Mouse (Mus musculus): ENCODE results near the gene E2f6. TPM values are rescaled to one million over a fixed set of nuclear protein-coding genes. Genes with fewer than 3 reads are reported as not detected.

E2f6 gene
- polyA plus RNA-seq, 1 experiment from 2014 or later: 38.4 TPM

DNA sequence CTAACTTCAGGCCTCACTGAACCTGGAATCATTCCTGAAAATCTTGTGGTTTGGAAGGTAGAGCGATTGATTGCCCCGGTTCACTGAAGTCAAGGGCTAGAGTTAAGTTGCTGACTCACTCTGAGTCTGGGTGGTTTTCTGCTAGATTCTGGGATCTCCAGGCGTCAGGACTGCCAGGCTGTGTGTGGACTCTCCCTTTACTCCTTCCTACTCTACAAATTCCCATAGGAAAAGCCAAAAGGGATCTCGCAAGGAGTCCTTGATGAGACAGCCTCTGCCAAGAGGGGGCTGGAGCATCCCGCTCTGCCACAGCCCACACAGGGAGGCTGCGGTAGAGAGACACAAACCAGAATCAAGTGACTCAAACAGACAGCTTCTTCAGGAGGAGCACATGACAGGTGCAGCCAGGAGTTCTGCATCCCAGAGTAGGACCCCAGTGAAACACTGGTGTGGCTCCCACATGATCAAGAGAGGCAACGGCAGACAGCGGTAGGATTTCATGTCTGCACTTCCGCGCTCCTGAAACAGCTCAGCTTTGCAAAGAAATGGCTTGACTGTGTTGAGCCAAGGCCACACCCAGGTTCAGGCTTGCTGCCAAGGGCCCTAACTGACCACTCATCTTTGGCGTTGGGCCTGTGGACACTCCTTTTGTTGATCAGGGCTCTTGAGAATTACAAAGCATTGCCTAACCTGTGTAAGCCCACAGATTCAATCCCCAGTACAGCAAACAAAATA lies 42.8 kb downstream of the E2f6 start:
- Histone ChIP-seq H3K9me3 (no peaks in the 10 kb centered on the region), H3K27me3 (no peaks in the 10 kb centered on the region), H3K4me3 (no peak overlapping the region), H3K36me3 (no peaks in the 10 kb centered on the region), H3K4me2 (peak overlapping the region; percentile 3; the same call in 1 of the 2 replicates), H3K27ac (no peak overlapping the region), H3K9ac (no peak overlapping the region), H3K4me1 (peaks cover 19% of the 10 kb centered on the region)
- WGBS: 59% methylated on average over 11 of the region's 11 CpGs
- peak; percentile 41; the same call in 1 of the 2 replicates for ATAC-seq (ENCODE audit: borderline replicate concordance, extremely low read depth, low FRiP score, low TSS enrichment)

- 34% methylated on average over 6 of the region's 6 CpGs for WGBS
- Histone ChIP-seq H3K4me2 (no peak overlapping the region), H3K9ac (no peak overlapping the region), H3K9me3 (no peaks in the 10 kb centered on the region), H3K4me3 (no peak overlapping the region), H3K27ac (no peak overlapping the region), H3K4me1 (peaks cover 15% of the 10 kb centered on the region), H3K27me3 (no peaks in the 10 kb centered on the region), H3K36me3 (no peaks in the 10 kb centered on the region)
- ATAC-seq (ENCODE audit: borderline replicate concordance, extremely low read depth, low FRiP score, low TSS enrichment): peak; percentile 64; the same call in 1 of the 2 replicates
Observed at GRCm38 (mm10) chr12:16855632-16856305, 45.0 kb downstream of the E2f6 start.

DNA sequence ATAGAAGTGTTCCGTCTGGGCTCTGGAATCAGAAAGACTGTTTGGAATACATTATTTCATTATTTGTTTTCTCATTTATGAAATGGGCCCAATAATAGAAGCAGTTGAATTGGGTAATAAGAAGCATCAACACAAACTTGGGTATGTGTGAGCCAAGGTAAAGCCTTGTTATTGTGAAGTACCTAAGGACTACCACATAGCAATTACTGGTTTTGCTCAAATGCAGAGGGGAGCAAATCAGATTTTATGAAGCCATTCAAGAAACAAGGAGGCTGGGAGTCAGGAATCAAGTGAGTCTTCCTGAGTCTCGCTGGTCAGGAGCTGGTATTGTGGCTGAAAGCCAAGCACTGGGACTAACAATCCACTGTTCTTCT lies 45.5 kb downstream of the E2f6 start:
- Histone ChIP-seq H3K9ac (no peak overlapping the region), H3K4me3 (no peak overlapping the region), H3K4me2 (no peak overlapping the region), H3K9me3 (no peaks in the 10 kb centered on the region), H3K36me3 (no peaks in the 10 kb centered on the region), H3K27me3 (no peaks in the 10 kb centered on the region), H3K27ac (no peak overlapping the region), H3K4me1 (peaks cover 10% of the 10 kb centered on the region)
- ATAC-seq (ENCODE audit: borderline replicate concordance, extremely low read depth, low FRiP score, low TSS enrichment): no peak
- 62% methylated on average over 2 of the region's 2 CpGs for WGBS

DNA sequence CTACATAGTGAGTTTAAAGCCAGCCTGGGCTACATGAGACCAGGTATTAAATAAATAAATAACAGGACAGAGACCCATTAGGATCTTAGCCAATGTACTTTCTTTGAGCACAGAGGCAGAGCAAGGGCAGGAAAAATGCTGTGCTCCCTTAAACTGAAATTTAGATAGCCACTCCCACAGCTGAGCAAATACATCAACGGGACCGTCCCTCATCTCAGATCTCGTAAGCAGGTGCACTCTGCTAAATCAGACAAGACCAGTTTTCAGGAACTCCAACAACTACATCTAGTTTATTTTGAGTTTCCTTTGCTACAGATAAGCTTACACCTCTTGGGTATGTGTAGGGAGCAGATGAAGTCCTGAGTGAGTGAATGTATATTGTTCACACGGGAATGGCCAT lies 47.3 kb downstream of the E2f6 start:
- peaks cover 10% of the 10 kb centered on the region for H3K4me1 ChIP-seq
- no peak overlapping the region for H3K4me3 ChIP-seq
- no peaks in the 10 kb centered on the region for H3K9me3 ChIP-seq
- H3K4me2 ChIP-seq: no peak overlapping the region
- WGBS: 34% methylated on average over 4 of the region's 4 CpGs
- H3K9ac ChIP-seq: no peak overlapping the region
- ATAC-seq (ENCODE audit: borderline replicate concordance, extremely low read depth, low FRiP score, low TSS enrichment): no peak
- H3K36me3 ChIP-seq: no peaks in the 10 kb centered on the region
- no peaks in the 10 kb centered on the region for H3K27me3 ChIP-seq
- no peak overlapping the region for H3K27ac ChIP-seq

GRCm38 (mm10) chr12:16859781-16860180 lies 49.0 kb downstream of the E2f6 start:
- no peaks in the 10 kb centered on the region for H3K27me3 ChIP-seq
- no peak overlapping the region for H3K9ac ChIP-seq
- H3K27ac ChIP-seq: no peak overlapping the region
- H3K4me1 ChIP-seq: no peaks in the 10 kb centered on the region
- no peak overlapping the region for H3K4me2 ChIP-seq
- no peak overlapping the region for H3K4me3 ChIP-seq
- ATAC-seq (ENCODE audit: borderline replicate concordance, extremely low read depth, low FRiP score, low TSS enrichment): no peak
- H3K9me3 ChIP-seq: no peaks in the 10 kb centered on the region
- no peaks in the 10 kb centered on the region for H3K36me3 ChIP-seq
- 74% methylated on average over 2 of the region's 2 CpGs for WGBS

DNA sequence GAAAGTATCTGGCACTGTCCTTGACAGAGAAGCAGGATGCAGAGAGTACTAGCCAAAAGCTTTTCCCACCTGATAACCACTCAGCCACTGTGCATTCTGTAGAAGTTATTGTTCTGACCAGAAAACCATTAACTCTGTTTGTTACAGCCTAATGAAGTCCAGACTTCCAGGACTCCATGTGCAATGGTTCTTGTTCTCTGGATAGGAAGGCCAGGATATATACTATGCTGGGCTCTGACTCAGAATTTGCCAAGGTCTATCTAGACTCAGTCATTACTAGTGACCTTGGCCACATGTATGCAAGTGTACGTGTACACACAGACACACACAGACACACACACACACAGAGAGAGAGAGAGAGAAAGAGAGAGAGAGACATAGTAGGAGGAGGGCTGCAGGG lies 49.8 kb downstream of the E2f6 start:
- no peak overlapping the region for H3K4me3 ChIP-seq
- no peak overlapping the region for H3K27ac ChIP-seq
- H3K4me2 ChIP-seq: no peak overlapping the region
- no peak overlapping the region for H3K9ac ChIP-seq
- H3K36me3 ChIP-seq: no peaks in the 10 kb centered on the region
- H3K27me3 ChIP-seq: no peaks in the 10 kb centered on the region
- no peak for ATAC-seq (ENCODE audit: borderline replicate concordance, extremely low read depth, low FRiP score, low TSS enrichment)
- WGBS: 28% methylated on average over 1 of the region's 1 CpGs
- H3K9me3 ChIP-seq: no peaks in the 10 kb centered on the region
- no peaks in the 10 kb centered on the region for H3K4me1 ChIP-seq

DNA sequence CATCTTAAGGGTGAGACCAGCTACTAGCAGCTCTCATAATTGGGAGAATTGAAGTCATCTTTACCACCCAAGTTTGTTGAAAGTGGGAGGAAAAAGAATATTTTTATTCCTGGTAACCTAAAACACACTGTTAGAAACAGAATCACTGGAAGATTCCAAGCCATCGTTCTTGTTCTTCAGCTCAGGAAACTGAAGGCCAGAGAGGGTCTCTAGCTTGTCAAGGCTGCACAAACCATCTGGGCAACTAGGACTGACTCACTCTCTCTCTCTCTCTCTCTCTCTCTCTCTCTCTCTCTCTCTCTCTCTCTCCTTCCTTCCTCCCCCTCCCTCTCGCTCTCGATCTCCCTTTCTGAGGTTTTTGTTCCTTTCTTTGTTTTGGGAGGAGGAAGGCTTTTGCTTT lies 50.2 kb downstream of the E2f6 start:
- no peak overlapping the region for H3K27ac ChIP-seq
- WGBS: 57% methylated on average over 3 of the region's 3 CpGs
- no peak for ATAC-seq (ENCODE audit: borderline replicate concordance, extremely low read depth, low FRiP score, low TSS enrichment)

GRCm38 (mm10) chr12:16864477-16864876 lies 53.7 kb downstream of the E2f6 start:
- Histone ChIP-seq H3K27ac (no peak overlapping the region), H3K4me2 (no peak overlapping the region), H3K27me3 (no peaks in the 10 kb centered on the region), H3K36me3 (no peaks in the 10 kb centered on the region), H3K9me3 (no peaks in the 10 kb centered on the region), H3K4me1 (peaks cover 32% of the 10 kb centered on the region), H3K4me3 (no peak overlapping the region), H3K9ac (no peak overlapping the region)
- no peak for ATAC-seq (ENCODE audit: borderline replicate concordance, extremely low read depth, low FRiP score, low TSS enrichment)
- 72% methylated on average over 4 of the region's 4 CpGs for WGBS

More for the DNA sequence above, 50.2 kb downstream of the E2f6 start:
- no peak overlapping the region for H3K9ac ChIP-seq
- no peak overlapping the region for H3K4me2 ChIP-seq
- no peaks in the 10 kb centered on the region for H3K27me3 ChIP-seq
- H3K9me3 ChIP-seq: no peaks in the 10 kb centered on the region
- no peak overlapping the region for H3K4me3 ChIP-seq
- no peaks in the 10 kb centered on the region for H3K36me3 ChIP-seq
- H3K4me1 ChIP-seq: no peaks in the 10 kb centered on the region

DNA sequence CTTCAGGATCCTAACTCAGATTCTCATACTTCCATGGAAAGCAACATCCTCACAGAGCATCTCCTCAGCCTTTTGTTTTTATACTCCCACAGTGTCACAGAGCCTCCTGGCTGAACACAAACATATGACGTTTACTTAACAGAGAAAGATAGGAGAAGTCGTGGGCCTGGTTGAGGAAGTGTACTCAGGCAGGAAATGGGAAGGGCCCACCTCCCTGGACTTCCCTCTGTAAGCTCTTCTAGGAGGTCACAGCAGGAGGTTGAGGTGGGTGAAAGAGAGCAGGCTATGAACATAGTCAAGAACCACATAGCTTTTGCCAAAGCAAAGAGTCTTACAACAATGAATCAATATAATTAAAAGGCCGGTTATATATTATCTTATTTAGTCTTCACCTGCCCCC lies 55.1 kb downstream of the E2f6 start:
- no peak for ATAC-seq (ENCODE audit: borderline replicate concordance, extremely low read depth, low FRiP score, low TSS enrichment)

GRCm38 (mm10) chr12:16866460-16866859 lies 55.7 kb downstream of the E2f6 start:
- Histone ChIP-seq H3K4me2 (no peak overlapping the region), H3K27ac (0 out of 2 replicates have a peak overlapping the region, but pooled peaks have one; percentile 4), H3K9ac (no peak overlapping the region), H3K27me3 (no peaks in the 10 kb centered on the region), H3K36me3 (no peaks in the 10 kb centered on the region), H3K4me3 (no peak overlapping the region), H3K4me1 (peaks cover 50% of the 10 kb centered on the region), H3K9me3 (no peaks in the 10 kb centered on the region)
- 17% methylated on average over 3 of the region's 3 CpGs for WGBS
- ATAC-seq (ENCODE audit: borderline replicate concordance, extremely low read depth, low FRiP score, low TSS enrichment): no peak

More for the DNA sequence above, 55.1 kb downstream of the E2f6 start:
- no peak overlapping the region for H3K9ac ChIP-seq
- no peaks in the 10 kb centered on the region for H3K9me3 ChIP-seq
- H3K27me3 ChIP-seq: no peaks in the 10 kb centered on the region
- WGBS: 30% methylated on average over 3 of the region's 3 CpGs
- H3K36me3 ChIP-seq: no peaks in the 10 kb centered on the region
- H3K4me1 ChIP-seq: peaks cover 46% of the 10 kb centered on the region
- no peak overlapping the region for H3K4me2 ChIP-seq
- H3K4me3 ChIP-seq: no peak overlapping the region
- H3K27ac ChIP-seq: 0 out of 2 replicates have a peak overlapping the region, but pooled peaks have one; percentile 4

- no peaks in the 10 kb centered on the region for H3K36me3 ChIP-seq
- H3K27me3 ChIP-seq: no peaks in the 10 kb centered on the region
- H3K9ac ChIP-seq: no peak overlapping the region
- no peaks in the 10 kb centered on the region for H3K9me3 ChIP-seq
- no peak for ATAC-seq (ENCODE audit: borderline replicate concordance, extremely low read depth, low FRiP score, low TSS enrichment)
- no peak overlapping the region for H3K4me3 ChIP-seq
- H3K4me1 ChIP-seq: peaks cover 50% of the 10 kb centered on the region
- 46% methylated on average over 7 of the region's 7 CpGs for WGBS
- H3K27ac ChIP-seq: no peak overlapping the region
- no peak overlapping the region for H3K4me2 ChIP-seq
Observed at GRCm38 (mm10) chr12:16867306-16867705, 56.5 kb downstream of the E2f6 start.

- H3K36me3 ChIP-seq: no peaks in the 10 kb centered on the region
- ATAC-seq (ENCODE audit: borderline replicate concordance, extremely low read depth, low FRiP score, low TSS enrichment): no peak
- no peak overlapping the region for H3K4me3 ChIP-seq
- peaks cover 59% of the 10 kb centered on the region for H3K4me1 ChIP-seq
- no peak overlapping the region for H3K4me2 ChIP-seq
- H3K9me3 ChIP-seq: no peaks in the 10 kb centered on the region
- whole genome bisulfite sequencing: 72% methylated on average over 6 of the region's 6 CpGs
- no peaks in the 10 kb centered on the region for H3K27me3 ChIP-seq
- no peak overlapping the region for H3K9ac ChIP-seq
- H3K27ac ChIP-seq: peak overlapping the region; percentile 98
Observed at GRCm38 (mm10) chr12:16868618-16869017, 57.9 kb downstream of the E2f6 start.

Measured in lung, embryonic 15.5 days (tissue).